Mouse (Mus musculus) forebrain, embryonic 14.5 days (tissue): ENCODE data around the gene Sat2. TPM values are rescaled to one million over a fixed set of nuclear protein-coding genes. Genes with fewer than 3 reads are reported as not detected.
"Not testable (repeated sequence)": the region's sequence is repeated elsewhere in the genome, so short reads cannot be mapped to it uniquely, and the experiment has no call there.

Experiments used
- ATAC-seq: fragments of 200-750 bp; cut with Nextera tagmentation; 2 replicates; pipeline ENCODE4 v1.8.0; 2017; ENCODE audit warnings: mild to moderate bottlenecking, moderate library complexity
- DNase-seq: peaks from one replicate; pipeline ENCODE4 v3.0.0-alpha.2; 2015; ENCODE audit warnings: low spot score
- H3K27ac ChIP-seq: fragments of 300-500 bp; sonication (generic); 2 replicates; pipeline ENCODE4 v1.5.1; 2014; ENCODE audit warnings: low read depth, mild to moderate bottlenecking, control low read depth, low read length, moderate library complexity
- H3K27me3 ChIP-seq: fragments of 300-500 bp; sonication (generic); replicated peaks from 2 replicates; pipeline ENCODE4 v1.6.1; 2014; ENCODE audit warnings: low read length, control low read depth, mixed read lengths; ENCODE audit not compliant: control insufficient read depth, insufficient read depth
- H3K36me3 ChIP-seq: fragments of 300-500 bp; sonication (generic); 2 replicates; pipeline ENCODE4 v1.6.1; 2014; ENCODE audit warnings: low read length, control low read depth; ENCODE audit not compliant: control insufficient read depth, insufficient read depth
- H3K4me1 ChIP-seq: fragments of 300-500 bp; sonication (generic); 2 replicates; pipeline ENCODE4 v1.6.1; 2014; ENCODE audit warnings: antibody characterized with exemption, low read length, control low read depth; ENCODE audit not compliant: control insufficient read depth, insufficient read depth
- H3K4me2 ChIP-seq: fragments of 300-500 bp; sonication (generic); 2 replicates; pipeline ENCODE4 v1.6.1; 2014; ENCODE audit warnings: mild to moderate bottlenecking, control low read depth, low read length
- H3K4me3 ChIP-seq: fragments of 300-500 bp; sonication (generic); 2 replicates; pipeline ENCODE4 v1.5.1; 2014; ENCODE audit warnings: low read depth, low read length, control low read depth
- H3K9ac ChIP-seq: fragments of 300-500 bp; sonication (generic); 2 replicates; pipeline ENCODE4 v1.6.1; 2014; ENCODE audit warnings: mild to moderate bottlenecking, low read length, control low read depth, moderate library complexity
- H3K9me3 ChIP-seq: fragments of 300-500 bp; sonication (generic); replicated peaks from 2 replicates; pipeline ENCODE4 v1.6.1; 2016; ENCODE audit warnings: low read length, control low read depth, mixed read lengths; ENCODE audit not compliant: control insufficient read depth
- WGBS: fragments of 180-500 bp; shearing (Covaris S2); extraction: QIAGEN DNeasy Blood & Tissue Kit; methylation state at CpG from one replicate; pipeline ENCODE4 v1.1.7; 2014; 5-methylcytosine and 5-hydroxymethylcytosine counted together
- polyA plus RNA-seq: library from polyadenylated mRNA; unstranded; fragments of >200 nt; fragmentation: Nextera tagmentation; extraction: Ambion mirVana; gene quantifications from 2 replicates; pipeline ENCODE4 v1.2.1, GENCODE M21; 2014

The Sat2 gene
- polyA plus RNA-seq, 1 experiment from 2014 or later = 18.2 TPM

DNA sequence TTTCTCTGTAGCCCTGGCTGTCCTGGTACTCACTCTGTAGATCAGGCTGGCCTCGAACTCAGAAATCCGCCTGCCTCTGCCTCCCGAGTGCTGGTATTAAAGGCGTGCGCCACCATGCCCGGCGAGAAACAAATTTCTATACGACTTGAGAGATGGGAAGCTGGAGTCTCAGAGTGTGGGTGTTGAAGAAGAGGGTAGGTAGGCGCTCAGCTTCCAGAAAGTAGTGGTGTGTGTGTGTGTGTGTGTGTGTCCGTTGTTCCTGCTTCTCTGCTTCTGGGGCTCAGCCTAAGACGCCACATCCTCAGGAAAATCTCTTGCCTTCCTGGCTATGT, 7.6 kb upstream of the Sat2 start:
- not testable (repeated sequence) for DNase-seq, H3K9ac ChIP-seq, ATAC-seq, H3K4me1 ChIP-seq, H3K27me3 ChIP-seq, H3K36me3 ChIP-seq, H3K27ac ChIP-seq, H3K4me2 ChIP-seq, H3K4me3 ChIP-seq, H3K9me3 ChIP-seq
- 56% methylated on average over 11 of the region's 11 CpGs for WGBS

DNA sequence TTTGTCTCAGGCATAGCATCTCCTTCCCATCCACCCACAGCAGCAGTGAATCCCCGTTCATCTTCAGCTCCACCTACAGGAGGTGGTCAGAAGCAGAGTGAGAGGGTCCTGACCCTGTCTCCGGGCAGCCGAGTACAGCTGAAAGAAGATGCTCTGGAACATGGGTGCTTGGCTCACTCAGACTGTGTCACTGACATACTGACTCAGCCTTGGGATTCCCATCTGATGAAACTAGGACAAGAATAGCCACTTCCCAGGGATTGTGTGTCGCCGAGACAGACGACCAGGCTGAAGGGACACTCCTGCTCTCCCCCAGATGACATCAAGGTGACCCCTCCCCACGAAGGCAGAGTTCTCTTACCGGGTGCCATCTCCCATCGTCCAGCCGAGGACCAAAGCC, 5.0 kb upstream of the Sat2 start:
- DNase-seq (no peak), ATAC-seq (no peak)
- Histone ChIP-seq H3K4me2 (no peak overlapping the region), H3K9ac (peak overlapping the region; percentile 2; the same call in 1 of the 2 replicates), H3K36me3 (no peaks in the 10 kb centered on the region), H3K4me1 (peaks cover 6% of the 10 kb centered on the region; the same call in 1 of the 2 replicates), H3K27me3 (no peaks in the 10 kb centered on the region), H3K27ac (no peak overlapping the region), H3K9me3 (no peaks in the 10 kb centered on the region), H3K4me3 (no peak overlapping the region)
- 48% methylated on average over 10 of the region's 10 CpGs for WGBS

DNA sequence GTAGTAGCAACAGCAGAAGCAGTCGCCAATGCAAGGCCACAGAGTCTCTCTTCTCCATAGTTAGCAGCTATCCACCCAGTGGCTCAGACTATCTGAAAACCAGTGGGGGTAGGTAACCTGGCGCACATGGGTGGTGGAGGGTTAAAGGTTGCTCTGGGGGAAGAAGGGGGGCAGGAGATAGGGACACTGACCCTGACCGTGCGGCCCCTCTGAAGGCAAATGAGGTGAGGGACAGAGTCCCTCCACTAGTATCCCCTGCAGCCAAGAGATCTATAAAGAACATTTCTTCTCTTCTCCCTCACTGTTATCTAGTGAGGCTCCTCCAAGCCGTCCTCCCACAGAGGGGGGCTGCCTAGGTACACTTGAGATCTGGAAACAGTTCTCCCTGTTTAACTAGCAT, 4.0 kb upstream of the Sat2 start, which contains the start of gene Shbg:
TSS of gene Shbg (minus strand) at position 101 of the 400 bp plus-strand sequence.
- Histone ChIP-seq H3K9me3 (no peaks in the 10 kb centered on the region), H3K4me1 (peaks cover 11% of the 10 kb centered on the region), H3K27me3 (no peaks in the 10 kb centered on the region), H3K9ac (peak within 1 kb of the TSS; percentile 2; the same call in 1 of the 2 replicates), H3K4me3 (no peak within 1 kb of the TSS), H3K4me2 (no peak within 1 kb of the TSS), H3K36me3 (no peaks in the 10 kb centered on the region), H3K27ac (no peak within 1 kb of the TSS)
- ATAC-seq (no peak), DNase-seq (no peak)
- 79% methylated on average over 5 of the region's 5 CpGs for WGBS

DNA sequence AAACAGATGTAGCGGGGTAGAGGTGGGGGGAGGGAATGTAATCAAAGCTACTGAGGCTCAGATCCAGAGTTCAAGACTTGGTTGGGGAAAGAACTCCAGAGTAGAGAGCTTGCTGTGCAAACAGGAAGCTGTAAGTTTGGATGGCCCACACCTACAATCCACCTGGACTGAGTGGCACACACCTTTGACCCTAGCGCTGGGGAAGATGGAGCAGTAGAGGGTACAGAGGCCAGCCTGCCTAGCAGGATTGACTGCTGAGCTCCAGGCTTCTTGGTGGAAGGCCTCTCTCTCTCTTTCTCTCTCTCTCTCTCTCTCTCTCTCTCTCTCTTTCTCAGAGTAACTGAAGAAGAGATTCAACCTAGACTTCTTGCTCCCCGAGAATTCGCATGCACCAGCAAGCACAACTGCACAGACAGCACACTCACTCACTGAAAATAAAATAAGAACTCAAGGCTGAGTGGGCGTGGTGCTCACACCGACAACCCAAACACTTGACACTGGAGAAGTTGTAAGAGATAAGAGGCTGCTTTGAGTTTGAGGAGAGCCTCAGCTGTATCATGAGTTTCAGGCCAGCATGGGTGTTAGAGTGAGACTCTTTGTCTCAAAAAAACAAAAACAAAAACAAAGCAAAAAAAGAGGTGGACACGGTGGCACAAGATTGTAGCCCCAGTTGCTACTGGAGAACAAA, 1.3 kb upstream of the Sat2 start:
- no peak for DNase-seq

DNA sequence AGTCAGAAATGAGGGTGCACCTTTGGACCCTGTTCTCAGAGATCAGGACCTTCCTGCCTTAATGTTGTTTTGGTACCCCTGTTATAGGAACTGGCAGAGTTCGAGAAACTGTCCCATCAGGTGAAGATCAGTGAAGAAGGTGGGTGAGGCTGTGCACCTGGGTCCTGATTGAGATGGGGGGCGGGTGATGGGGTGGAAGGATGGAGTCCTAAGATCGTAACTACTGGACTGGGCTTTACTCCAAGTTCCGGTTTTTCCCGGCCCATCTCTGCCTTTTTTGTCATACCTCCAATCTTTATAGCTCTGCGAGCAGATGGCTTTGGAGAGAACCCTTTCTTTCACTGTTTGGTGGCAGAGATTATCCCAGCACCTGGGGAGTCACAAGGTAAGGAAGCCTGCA, 582 bp downstream of the Sat2 start:
- ATAC-seq (no peak), DNase-seq (peak; percentile 13)
- H3K36me3 ChIP-seq = no peaks in the 10 kb centered on the region
- H3K9ac ChIP-seq = peak overlapping the region; percentile 80
- no peaks in the 10 kb centered on the region for H3K27me3 ChIP-seq
- H3K9me3 ChIP-seq = no peaks in the 10 kb centered on the region
- H3K4me2 ChIP-seq = peak overlapping the region; percentile 77
- peak overlapping the region; percentile 45 for H3K4me3 ChIP-seq
- WGBS = 38% methylated on average over 6 of the region's 6 CpGs
- H3K27ac ChIP-seq = peak overlapping the region; percentile 60; the same call in 1 of the 2 replicates
- peaks cover 10% of the 10 kb centered on the region for H3K4me1 ChIP-seq

More for the DNA sequence above, 1.3 kb upstream of the Sat2 start:
- no peaks in the 10 kb centered on the region for H3K27me3 ChIP-seq
- no peak for ATAC-seq
- H3K36me3 ChIP-seq = no peaks in the 10 kb centered on the region
- H3K9ac ChIP-seq = no peak overlapping the region
- H3K27ac ChIP-seq = no peak overlapping the region
- no peak overlapping the region for H3K4me3 ChIP-seq
- no peaks in the 10 kb centered on the region for H3K9me3 ChIP-seq
- 87% methylated on average over 7 of the region's 7 CpGs for WGBS
- peaks cover 10% of the 10 kb centered on the region for H3K4me1 ChIP-seq
- H3K4me2 ChIP-seq = no peak overlapping the region

DNA sequence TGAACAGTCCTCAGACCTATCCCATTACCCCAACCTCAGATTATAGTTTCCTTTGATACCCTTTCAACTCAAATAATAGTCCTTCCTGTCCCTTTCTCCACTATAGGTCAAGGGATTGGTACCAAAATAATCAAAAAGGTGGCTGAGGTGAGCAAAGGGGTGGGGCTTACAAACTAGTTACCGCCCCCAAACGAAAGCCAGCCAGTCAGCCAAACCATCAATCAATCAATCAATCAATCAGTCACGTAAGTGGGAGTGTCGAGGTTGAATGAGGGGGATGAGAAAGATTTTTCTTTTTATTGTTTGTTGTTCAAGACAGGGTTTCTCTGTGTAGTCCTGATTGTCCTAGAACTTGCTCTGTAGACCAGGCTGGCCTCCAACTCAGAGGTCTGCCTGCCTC, 1.2 kb downstream of the Sat2 start:
- 68% methylated on average over 4 of the region's 4 CpGs for WGBS
- H3K4me1 ChIP-seq = peaks cover 10% of the 10 kb centered on the region
- no peak for DNase-seq
- H3K27me3 ChIP-seq = no peaks in the 10 kb centered on the region
- ATAC-seq = no peak
- no peak overlapping the region for H3K27ac ChIP-seq
- H3K36me3 ChIP-seq = no peaks in the 10 kb centered on the region
- no peaks in the 10 kb centered on the region for H3K9me3 ChIP-seq
- H3K9ac ChIP-seq = peak overlapping the region; percentile 80
- H3K4me3 ChIP-seq = peak overlapping the region; percentile 45
- H3K4me2 ChIP-seq = peak overlapping the region; percentile 77

DNA sequence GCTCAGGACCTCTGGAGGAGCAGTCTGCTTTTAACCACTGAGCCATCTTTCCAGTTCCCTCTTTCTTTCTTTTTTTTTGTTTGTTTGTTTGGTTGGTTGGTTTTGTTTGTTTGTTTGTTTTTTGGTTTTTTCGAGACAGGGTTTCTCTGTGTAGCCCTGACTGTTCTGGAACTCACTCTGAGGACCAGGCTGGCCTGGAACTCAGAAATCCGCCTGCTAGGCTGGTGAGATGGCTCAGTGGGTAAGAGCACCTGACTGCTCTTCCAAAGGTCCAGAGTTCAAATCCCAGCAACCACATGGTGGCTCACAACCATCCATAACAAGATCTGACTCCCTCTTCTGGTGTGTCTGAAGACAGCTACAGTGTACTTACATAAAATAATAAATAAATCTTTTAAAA, 2.5 kb downstream of the Sat2 start:
- H3K4me1 ChIP-seq = peaks cover 10% of the 10 kb centered on the region
- not testable (repeated sequence) for H3K9me3 ChIP-seq, H3K36me3 ChIP-seq, H3K4me2 ChIP-seq, ATAC-seq, H3K27me3 ChIP-seq, H3K4me3 ChIP-seq, DNase-seq, H3K9ac ChIP-seq, H3K27ac ChIP-seq
- 84% methylated on average over 2 of the region's 2 CpGs for WGBS

DNA sequence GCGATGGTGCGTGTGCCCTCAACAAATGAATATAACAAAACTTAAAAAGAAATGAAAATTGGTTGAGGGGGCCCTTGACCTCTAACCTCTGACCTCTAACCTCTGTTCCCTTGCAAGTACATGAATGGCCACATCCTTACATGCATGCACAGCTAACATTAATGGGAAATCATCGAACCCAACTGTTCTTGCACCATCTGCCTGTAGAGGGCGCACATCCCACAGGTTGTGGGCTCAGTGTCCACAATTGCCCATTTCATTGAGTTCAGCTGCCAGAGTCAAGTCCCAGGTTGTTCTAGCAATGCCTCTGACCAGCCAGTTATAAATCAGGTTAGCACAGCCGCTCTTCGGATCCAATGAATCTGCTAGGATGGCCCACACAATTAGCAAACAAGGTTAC, 6.5 kb downstream of the Sat2 start:
- Histone ChIP-seq H3K4me1 (no peaks in the 10 kb centered on the region), H3K9ac (no peak overlapping the region), H3K4me2 (no peak overlapping the region), H3K27me3 (no peaks in the 10 kb centered on the region), H3K9me3 (no peaks in the 10 kb centered on the region), H3K27ac (no peak overlapping the region), H3K4me3 (no peak overlapping the region), H3K36me3 (no peaks in the 10 kb centered on the region)
- WGBS = 37% methylated on average over 6 of the region's 6 CpGs
- ATAC-seq (no peak), DNase-seq (peak; percentile 83)

DNA sequence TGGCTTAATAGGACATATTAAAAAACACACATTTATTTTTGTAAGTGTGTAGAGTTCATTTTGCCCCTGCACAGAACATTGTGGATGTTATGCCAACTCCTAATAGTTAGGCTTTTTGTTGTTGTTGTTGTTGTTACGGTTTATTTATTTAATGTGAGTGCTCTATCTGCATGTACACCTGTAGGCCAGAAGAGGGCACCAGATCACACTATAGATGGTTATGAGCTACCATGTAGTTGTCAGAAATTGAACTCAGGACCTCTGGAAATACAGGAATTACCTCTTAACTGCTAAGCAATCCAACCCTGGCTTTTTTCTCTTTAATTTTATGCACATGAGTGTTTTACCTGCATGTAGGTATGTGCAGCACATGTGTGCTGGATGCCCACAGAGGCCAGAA, 8.0 kb downstream of the Sat2 start:
- Histone ChIP-seq H3K4me2 (no peak overlapping the region), H3K9ac (no peak overlapping the region), H3K9me3 (no peaks in the 10 kb centered on the region), H3K4me1 (peaks cover 8% of the 10 kb centered on the region), H3K36me3 (no peaks in the 10 kb centered on the region), H3K4me3 (no peak overlapping the region), H3K27me3 (no peaks in the 10 kb centered on the region), H3K27ac (no peak overlapping the region)
- 68% methylated on average over 1 of the region's 1 CpGs for WGBS
- ATAC-seq = no peak
- peak; percentile 51 for DNase-seq
